In genomic region chr15:96465076-96465475, GRCm38 (mm10) we compare ENCODE assay signal across 21 mouse cellular contexts. TPM values are rescaled to one million over a fixed set of nuclear protein-coding genes. Genes with fewer than 3 reads are reported as not detected.
DNase-seq lines count a peak whose midpoint lies in the region; ATAC-seq and TF ChIP-seq lines count a peak whose summit lies in the region.
"Had no signal": no experiment of that assay in that cellular context is flagged by ENCODE, and none has a peak within 500 bp of the region (broad histone marks: within the 10 kb centered on the region; RNA-seq: fewer than 3 reads in every experiment).

No protein-coding gene starts in this region.

- peak; percentile 28 for DNase-seq in adrenal gland, postnatal 14 days
- DNase-seq in adrenal gland, adult 2 months: no peak
- DNase-seq in heart, postnatal 36 days: no peak
- DNase-seq in heart, postnatal 0 days (ENCODE audit: low spot score): no peak
- DNase-seq in yolk sac, embryonic 10.5 days (ENCODE audit: low spot score): peak; percentile 42
- DNase-seq: cerebellum, adult 11-12 months; cerebellum, postnatal 10 days; gastrocnemius, postnatal 36 days; kidney, postnatal 25 days; lung, postnatal 36 days had no signal

- TF ChIP-seq CTCF in heart, postnatal 0 days (IDR thresholded peaks at IDR 0.05; ENCODE audit: low read depth): no peak

- H3K4me3 ChIP-seq in heart, embryonic 16.5 days (ENCODE audit: low read length): 0 out of 2 replicates have a peak overlapping the region, but pooled peaks have one; percentile 13
- no peak overlapping the region for H3K4me3 ChIP-seq in heart, postnatal 0 days (ENCODE audit: low read depth, low read length)
- H3K4me3 ChIP-seq: forebrain, embryonic 10.5 days; hindbrain, embryonic 15.5 days; limb, embryonic 15.5 days; liver, embryonic 15.5 days; lung, embryonic 15.5 days; megakaryocyte, embryonic 14.5 days; midbrain, embryonic 13.5 days had no signal

- TF ChIP-seq EP300 in heart, postnatal 0 days (IDR thresholded peaks at IDR 0.05; ENCODE audit: low read depth): no peak

- H3K27me3 ChIP-seq in heart, embryonic 16.5 days (ENCODE audit: control insufficient read depth, insufficient read depth, low read length): no peaks in the 10 kb centered on the region
- no peaks in the 10 kb centered on the region for H3K27me3 ChIP-seq in heart, postnatal 0 days (ENCODE audit: control insufficient read depth, insufficient read depth, low read length)
- H3K27me3 ChIP-seq: hindbrain, embryonic 15.5 days; limb, embryonic 15.5 days; liver, embryonic 15.5 days; lung, embryonic 15.5 days; megakaryocyte, embryonic 14.5 days; midbrain, embryonic 13.5 days; Patski had no signal

- peak overlapping the region; percentile 13; the same call in 1 of the 2 replicates for H3K9ac ChIP-seq in heart, embryonic 16.5 days (ENCODE audit: low read length)
- no peak overlapping the region for H3K9ac ChIP-seq in heart, postnatal 0 days (replicated peaks; ENCODE audit: low read depth, low read length)
- H3K9ac ChIP-seq: hindbrain, embryonic 15.5 days; limb, embryonic 15.5 days; liver, embryonic 15.5 days; lung, embryonic 15.5 days; midbrain, embryonic 13.5 days had no signal

- no peak for ATAC-seq in heart, embryonic 16.5 days (replicated peaks; ENCODE audit: extremely low read depth, insufficient read depth, low FRiP score)
- no peak for ATAC-seq in heart, postnatal 0 days (ENCODE audit: insufficient read depth, low read depth)
- no peak for ATAC-seq in frontal cortex, adult (ENCODE audit: low TSS enrichment)
- ATAC-seq: intestine, postnatal 0 days; midbrain, embryonic 13.5 days; Patski had no signal

- H3K4me2 ChIP-seq in heart, embryonic 16.5 days (ENCODE audit: low read depth, low read length): peak overlapping the region; percentile 32
- peak overlapping the region; percentile 32 for H3K4me2 ChIP-seq in heart, postnatal 0 days (ENCODE audit: low read depth, low read length)
- H3K4me2 ChIP-seq: hindbrain, embryonic 15.5 days; limb, embryonic 15.5 days; liver, embryonic 15.5 days; lung, embryonic 15.5 days; midbrain, embryonic 13.5 days had no signal

- 57% methylated on average over 11 of the region's 11 CpGs for WGBS in heart, embryonic 16.5 days
- 46% methylated on average over 11 of the region's 11 CpGs for WGBS in heart, postnatal 0 days

- H3K4me1 ChIP-seq in heart, embryonic 16.5 days (ENCODE audit: control insufficient read depth, insufficient read depth, low read length): peaks cover 11% of the 10 kb centered on the region
- peaks cover 9% of the 10 kb centered on the region; the same call in 1 of the 2 replicates for H3K4me1 ChIP-seq in heart, postnatal 0 days (ENCODE audit: control insufficient read depth, insufficient read depth)

- intact Hi-C loops in heart, postnatal 36 days (cut with DNase I): no loop called here

- no peak overlapping the region for H3K27ac ChIP-seq in heart, embryonic 16.5 days (ENCODE audit: low read length)
- peak overlapping the region; percentile 36; the same call in 1 of the 2 replicates for H3K27ac ChIP-seq in heart, postnatal 0 days (ENCODE audit: low read depth)
- H3K27ac ChIP-seq: forebrain, embryonic 10.5 days; hindbrain, embryonic 15.5 days; limb, embryonic 15.5 days; liver, embryonic 15.5 days; lung, embryonic 15.5 days; midbrain, embryonic 13.5 days had no signal

- H3K9me3 ChIP-seq in heart, embryonic 16.5 days (replicated peaks; ENCODE audit: control insufficient read depth, low read length): no peaks in the 10 kb centered on the region
- no peaks in the 10 kb centered on the region for H3K9me3 ChIP-seq in heart, postnatal 0 days (replicated peaks; ENCODE audit: control insufficient read depth, low read length)
- H3K9me3 ChIP-seq: forebrain, embryonic 10.5 days; hindbrain, embryonic 15.5 days; limb, embryonic 15.5 days; liver, embryonic 15.5 days; lung, embryonic 15.5 days; midbrain, embryonic 13.5 days had no signal

- no peaks in the 10 kb centered on the region for H3K36me3 ChIP-seq in heart, embryonic 16.5 days (ENCODE audit: control insufficient read depth, insufficient read depth)
- H3K36me3 ChIP-seq in heart, postnatal 0 days (replicated peaks; ENCODE audit: control insufficient read depth, insufficient read depth, low read length): no peaks in the 10 kb centered on the region
- H3K36me3 ChIP-seq: forebrain, embryonic 10.5 days; hindbrain, embryonic 15.5 days; limb, embryonic 15.5 days; liver, embryonic 15.5 days; lung, embryonic 15.5 days; midbrain, embryonic 13.5 days had no signal

RNA-seq across cellular contexts. Expression of gene Scaf11, which starts 4.4 kb away (rescaled TPM):
- total RNA-seq in adrenal gland, postnatal 14 days (2021): 70.4 and 76.2 TPM in 2 replicates
- 10 to 100 TPM; 66.0 to 73.7 TPM for total RNA-seq in adrenal gland, adult 2 months (2021)
- polyA plus RNA-seq in adrenal gland, adult 2 months (2012; rRNA removed): 19.9 and 23.0 TPM in 2 replicates
- polyA plus RNA-seq in heart, embryonic 16.5 days (2015; fragmentation: Nextera tagmentation; extraction: Ambion mirVana): 50.9 and 52.8 TPM in 2 replicates
- 10 to 100 TPM; 47.0 to 54.8 TPM for total RNA-seq in heart, postnatal 36 days (2021)
- 23.7 and 24.2 TPM in 2 replicates for total RNA-seq in heart, postnatal 0 days (2014; rRNA removed; ENCODE audit: low replicate concordance)
- polyA plus RNA-seq in heart, postnatal 0 days (2015; fragmentation: Nextera tagmentation; extraction: Ambion mirVana): 36.8 and 40.8 TPM in 2 replicates

Comparison
In these comparisons a context has a peak if more than half of its experiments do, and no peak if none do; other contexts are left out.
1. DNase-seq: peak in adrenal gland, postnatal 14 days (single experiment) and yolk sac, embryonic 10.5 days (single experiment); none in adrenal gland, adult 2 months (single experiment), heart, postnatal 36 days (0 of 2) and heart, postnatal 0 days (single experiment).